Mouse (Mus musculus) CH12.LX (cell line): Measurements from ENCODE around the gene Srsf5. TPM values are rescaled to one million over a fixed set of nuclear protein-coding genes. Genes with fewer than 3 reads are reported as not detected.
A peak's percentile ranks its signal among the peaks of the same experiment; 100 is the strongest.

Source experiments
- DNase-seq: peaks from one replicate; pipeline ENCODE4 v3.0.0-alpha.2; 2013; ENCODE audit errors: extremely low read depth
- H3K27ac ChIP-seq: 2 replicates; pipeline ENCODE4 v1.5.1; 2012; ENCODE audit warnings: low read depth, mild to moderate bottlenecking, control low read depth, moderate library complexity; ENCODE audit not compliant: insufficient read depth
- H3K27me3 ChIP-seq: replicated peaks from 2 replicates; pipeline ENCODE3; 2012; ENCODE audit warnings: inconsistent platforms
- H3K36me3 ChIP-seq, 2 experiments: replicated peaks in 1 of 2; 2 replicates each; pipeline versions ENCODE3 to v1.6.1; 2012; ENCODE audit warnings: inconsistent platforms in 1 of 2, low read length in 1 of 2, mild to moderate bottlenecking in 1 of 2, mixed read lengths in 1 of 2, moderate library complexity in 1 of 2; ENCODE audit not compliant: control insufficient read depth in 1 of 2, insufficient read depth in 1 of 2
- H3K4me1 ChIP-seq, 2 experiments: 2 replicates each; pipeline ENCODE4 v1.6.1; 2012; ENCODE audit warnings: inconsistent platforms in 1 of 2, moderate library complexity in 1 of 2; ENCODE audit not compliant: insufficient read depth in 2 of 2, control insufficient read depth in 1 of 2
- H3K4me2 ChIP-seq: 2 replicates; pipeline ENCODE4 v1.6.1; 2012; ENCODE audit warnings: low read depth, mild to moderate bottlenecking, control low read depth; ENCODE audit not compliant: poor library complexity, insufficient read depth, severe bottlenecking
- H3K4me3 ChIP-seq, 3 experiments: fragments of 150-350 bp in 1 of 3; sonication (generic) in 1 of 3; replicated peaks in 1 of 3; 2 replicates each; pipeline versions ENCODE3 to v1.5.1; 2011 to 2012; ENCODE audit warnings: low read depth in 2 of 3, low read length in 2 of 3, mild to moderate bottlenecking in 2 of 3, moderate library complexity in 2 of 3, control low read depth in 1 of 3, improper control_type of control experiment in 1 of 3, inconsistent platforms in 1 of 3, mixed read lengths in 1 of 3; ENCODE audit not compliant: poor library complexity in 1 of 3
- H3K79me2 ChIP-seq: replicated peaks from 2 replicates; pipeline ENCODE4 v1.6.1; 2012; ENCODE audit warnings: mild to moderate bottlenecking, moderate library complexity; ENCODE audit not compliant: control insufficient read depth, poor library complexity, insufficient read depth, severe bottlenecking; ENCODE audit errors: extremely low read depth
- H3K9ac ChIP-seq: 2 replicates; pipeline ENCODE4 v1.6.1; 2012; ENCODE audit warnings: low read depth, mild to moderate bottlenecking, control low read depth, moderate library complexity; ENCODE audit not compliant: insufficient read depth
- H3K9me3 ChIP-seq: replicated peaks from 2 replicates; pipeline ENCODE3; 2012; ENCODE audit warnings: low read length, inconsistent platforms, mixed read lengths
- BHLHE40 ChIP-seq: IDR thresholded peaks from 2 replicates; pipeline ENCODE4 v1.6.1; 2011; ENCODE audit warnings: mild to moderate bottlenecking, low read depth, low read length, improper control_type of control experiment
- CTCF ChIP-seq, 2 experiments: IDR thresholded peaks in 1 of 2; conservative IDR thresholded peaks in 1 of 2; 2 replicates each; pipeline ENCODE4 v1.5.1; 2011 to 2012; ENCODE audit warnings: low read depth in 2 of 2, low read length in 2 of 2, improper control_type of control experiment in 1 of 2, inconsistent platforms in 1 of 2, mild to moderate bottlenecking in 1 of 2, moderate library complexity in 1 of 2
- ELF1 ChIP-seq: IDR thresholded peaks from 2 replicates; pipeline ENCODE4 v1.6.1; 2014; ENCODE audit warnings: low read depth, mild to moderate bottlenecking, inconsistent platforms, low read length, improper control_type of control experiment
- GABPA ChIP-seq: IDR thresholded peaks from 2 replicates; pipeline ENCODE4 v1.6.1; 2012; ENCODE audit warnings: low read depth, low read length, improper control_type of control experiment, inconsistent platforms; ENCODE audit not compliant: insufficient replicate concordance
- HCFC1 ChIP-seq: IDR thresholded peaks from 2 replicates; pipeline ENCODE4 v1.6.1; 2012; ENCODE audit warnings: low read depth, mild to moderate bottlenecking, inconsistent platforms, low read length, improper control_type of control experiment
- IRF4 ChIP-seq: IDR thresholded peaks from 2 replicates; pipeline ENCODE4 v1.6.1; 2014; ENCODE audit warnings: low read depth, mild to moderate bottlenecking, inconsistent platforms, low read length, improper control_type of control experiment
- KAT2A ChIP-seq: IDR thresholded peaks from 2 replicates; pipeline ENCODE4 v1.6.1; 2012; ENCODE audit warnings: low read length, improper control_type of control experiment, inconsistent platforms; ENCODE audit not compliant: insufficient replicate concordance
- MAFK ChIP-seq: IDR thresholded peaks from 2 replicates; pipeline ENCODE4 v1.6.1; 2011; ENCODE audit warnings: low read length, improper control_type of control experiment; ENCODE audit not compliant: insufficient replicate concordance
- MAX ChIP-seq: IDR thresholded peaks from 2 replicates; pipeline ENCODE4 v1.6.1; 2011; ENCODE audit warnings: low read length, improper control_type of control experiment
- MEF2A ChIP-seq: IDR thresholded peaks from 2 replicates; pipeline ENCODE4 v1.6.1; 2014; ENCODE audit warnings: low read depth, mild to moderate bottlenecking, inconsistent platforms, low read length, improper control_type of control experiment, borderline replicate concordance
- MXI1 ChIP-seq: IDR thresholded peaks from 2 replicates; pipeline ENCODE4 v1.6.1; 2011; ENCODE audit warnings: mild to moderate bottlenecking, low read depth, low read length, improper control_type of control experiment
- PAX5 ChIP-seq: IDR thresholded peaks from 2 replicates; pipeline ENCODE4 v1.6.1; 2012; ENCODE audit warnings: low read length, inconsistent platforms, mixed read lengths
- RAD21 ChIP-seq: IDR thresholded peaks from 2 replicates; pipeline ENCODE4 v1.6.1; 2011; ENCODE audit warnings: low read depth, mild to moderate bottlenecking, low read length, improper control_type of control experiment, moderate library complexity
- RCOR1 ChIP-seq: conservative IDR thresholded peaks from 2 replicates; pipeline ENCODE4 v1.6.1; 2012; ENCODE audit warnings: low read depth, mild to moderate bottlenecking, inconsistent platforms, low read length, improper control_type of control experiment
- SMC3 ChIP-seq: IDR thresholded peaks from 2 replicates; pipeline ENCODE4 v1.6.1; 2011; ENCODE audit warnings: low read depth, low read length, improper control_type of control experiment
- USF1 ChIP-seq: IDR thresholded peaks from 2 replicates; pipeline ENCODE4 v1.6.1; 2014; ENCODE audit warnings: low read depth, mild to moderate bottlenecking, inconsistent platforms, low read length, improper control_type of control experiment
- USF2 ChIP-seq: conservative IDR thresholded peaks from 2 replicates; pipeline ENCODE4 v1.6.1; 2011; ENCODE audit warnings: low read depth, low read length, improper control_type of control experiment
- ZNF384 ChIP-seq: IDR thresholded peaks from 2 replicates; pipeline ENCODE4 v1.6.1; 2012; ENCODE audit warnings: low read depth, low read length, improper control_type of control experiment, inconsistent platforms
- dilution Hi-C: fragments of 300-500 bp; cut with MboI; formaldehyde crosslinking; loops from 2 replicates; pipeline ENCODE4 v1.14.3; 2020; ENCODE audit warnings: low sequenced_read_pairs; ENCODE audit not compliant: extremely low pct_unique_long_range_greater_than_20kb, extremely low pct_ligation_motif_present
- in situ Hi-C: fragments of 300-500 bp; cut with MboI; formaldehyde crosslinking; loops from 3 replicates; pipeline ENCODE4 v1.14.3; 2019; ENCODE audit warnings: low sequenced_read_pairs, low pct_ligation_motif_present, low pct_unique_long_range_greater_than_20kb, mixed read lengths
- polyA plus RNA-seq: library from polyadenylated mRNA; unstranded; fragments of >175 nt; gene quantifications from 2 replicates; pipeline ENCODE4 v1.2.1, GENCODE M21; 2012; ENCODE audit warnings: low read depth; ENCODE audit not compliant: insufficient read length
- total RNA-seq, 2 experiments: library from RNA; depleted of rRNA; stranded (reverse); fragments of 300-350 nt in 1 of 2; fragments of >200 nt in 1 of 2; gene quantifications; 2 replicates each; pipeline ENCODE4 v1.2.3; 2012 to 2014

Gene Srsf5
- total and polyA plus RNA-seq, 3 experiments, result 260 to 549 (median 459) TPM

- no peak overlapping the region for H3K27ac ChIP-seq
- dilution Hi-C loops, result no loop called here
- H3K4me2 ChIP-seq, result no peak overlapping the region
Observed at GRCm38 (mm10) chr12:80938642-80939041, 6.7 kb upstream of the Srsf5 start.

GRCm38 (mm10) chr12:80939165-80939564 lies 6.1 kb upstream of the Srsf5 start:
- no peaks in the 10 kb centered on the region for H3K9me3 ChIP-seq
- no peak for DNase-seq
- no peaks in the 10 kb centered on the region for H3K79me2 ChIP-seq
- no peaks in the 10 kb centered on the region for H3K36me3 ChIP-seq
- H3K4me1 ChIP-seq, result peaks cover 4 to 7% of the 10 kb centered on the region in 2 experiments; a peak in 2 of 4 replicates
- no peak overlapping the region for H3K27ac ChIP-seq
- in situ Hi-C loops (no loop called here), dilution Hi-C loops (no loop called here)
- TF ChIP-seq USF1 (no peak), HCFC1 (no peak), SMC3 (no peak), RAD21 (no peak), ZNF384 (no peak), MAX (no peak), KAT2A (no peak), USF2 (no peak), BHLHE40 (no peak)
- H3K4me2 ChIP-seq, result no peak overlapping the region
- H3K9ac ChIP-seq, result no peak overlapping the region
- no peaks in the 10 kb centered on the region for H3K27me3 ChIP-seq
- H3K4me3 ChIP-seq, result no peak overlapping the region

More at GRCm38 (mm10) chr12:80938642-80939041, 6.7 kb upstream of the Srsf5 start:
- Histone ChIP-seq H3K4me1 (peaks cover 4 to 7% of the 10 kb centered on the region in 2 experiments; a peak in 2 of 4 replicates), H3K27me3 (no peaks in the 10 kb centered on the region), H3K9ac (no peak overlapping the region), H3K36me3 (no peaks in the 10 kb centered on the region), H3K79me2 (no peaks in the 10 kb centered on the region), H3K4me3 (no peak overlapping the region), H3K9me3 (no peaks in the 10 kb centered on the region)
- DNase-seq, result no peak
- no peak for TF ChIP-seq CTCF (conservative IDR thresholded peaks at IDR 0.05 in 1 of 2, IDR thresholded peaks at IDR 0.05 in 1 of 2; ENCODE audit: low read depth in 2 of 2, low read length in 2 of 2)
- TF ChIP-seq USF1, result no peak
- TF ChIP-seq ELF1, result peak; percentile 30; the same call in 1 of the 2 replicates
- TF ChIP-seq MAFK, result no peak
- TF ChIP-seq MEF2A, result no peak
- in situ Hi-C loops, result no loop called here

DNA sequence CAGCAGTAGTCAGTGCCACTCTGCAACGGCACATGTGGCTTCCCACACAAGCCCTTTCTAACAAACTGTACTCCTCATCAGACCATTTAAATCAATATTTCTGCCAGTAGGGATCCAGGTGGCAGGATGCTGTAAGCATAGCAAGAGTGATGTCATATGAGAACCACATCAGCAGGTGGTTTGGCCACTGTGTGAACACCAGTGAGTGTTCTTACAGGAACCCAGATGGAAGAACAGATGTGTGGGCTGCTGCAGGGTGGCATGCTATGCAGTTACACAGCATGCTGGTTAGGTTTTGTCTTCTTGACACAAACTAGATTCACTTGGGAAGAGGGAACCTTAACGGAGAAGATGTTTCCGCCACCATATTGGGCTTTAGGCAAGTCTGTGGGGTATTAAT lies 3.4 kb upstream of the Srsf5 start:
- no peak for DNase-seq
- H3K9me3 ChIP-seq, result no peaks in the 10 kb centered on the region
- peaks cover 5 to 6% of the 10 kb centered on the region in 2 experiments for H3K36me3 ChIP-seq
- dilution Hi-C loops (no loop called here), in situ Hi-C loops (no loop called here)
- H3K9ac ChIP-seq, result no peak overlapping the region
- H3K79me2 ChIP-seq, result peaks cover 8% of the 10 kb centered on the region
- H3K4me2 ChIP-seq, result no peak overlapping the region
- TF ChIP-seq KAT2A, result no peak
- TF ChIP-seq GABPA, result no peak
- no peak for TF ChIP-seq MXI1
- TF ChIP-seq ELF1, result no peak
- TF ChIP-seq IRF4, result no peak
- TF ChIP-seq RCOR1, result no peak
- TF ChIP-seq CTCF (conservative IDR thresholded peaks at IDR 0.05 in 1 of 2, IDR thresholded peaks at IDR 0.05 in 1 of 2; ENCODE audit: low read depth in 2 of 2, low read length in 2 of 2), result no peak
- TF ChIP-seq PAX5, result no peak
- TF ChIP-seq ZNF384, result no peak
- H3K4me1 ChIP-seq, result peaks cover 4 to 7% of the 10 kb centered on the region in 2 experiments; a peak in 2 of 4 replicates
- H3K4me3 ChIP-seq, result no peak overlapping the region
- no peaks in the 10 kb centered on the region for H3K27me3 ChIP-seq
- H3K27ac ChIP-seq, result no peak overlapping the region
